ENCODE assay signal across 31 mouse cellular contexts in the genomic region with DNA sequence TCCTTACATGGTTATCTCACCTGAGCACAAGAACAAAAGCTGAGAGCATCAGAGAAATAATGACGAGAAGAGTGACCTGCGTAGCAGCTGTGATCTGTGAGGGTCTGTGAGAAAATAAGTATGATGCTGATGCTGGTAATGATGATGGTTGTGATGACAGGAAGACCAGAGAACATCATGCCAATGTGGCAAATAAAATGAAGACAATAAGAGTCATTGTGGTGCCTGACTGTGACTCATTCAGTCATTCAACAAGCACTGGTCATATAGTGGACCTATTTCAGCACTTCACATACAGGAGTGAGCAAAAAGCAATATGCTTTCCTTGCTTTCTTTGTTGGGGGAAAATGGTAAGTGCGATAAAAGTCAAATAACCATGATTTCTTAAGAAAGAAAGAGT.
"Had no signal": no experiment of that assay in that cellular context is flagged by ENCODE, and none has a peak within 500 bp of the region (broad histone marks: within the 10 kb centered on the region; RNA-seq: fewer than 3 reads in every experiment).

No protein-coding gene starts in this region.

- H3K27me3 ChIP-seq: heart, embryonic 12.5 days; heart, embryonic 13.5 days; heart, embryonic 15.5 days; hindbrain, embryonic 12.5 days; hindbrain, embryonic 13.5 days; hindbrain, embryonic 15.5 days; intestine, embryonic 15.5 days; kidney, embryonic 15.5 days had no signal

- DNase-seq: heart, postnatal 10 days; heart, postnatal 14 days; heart, postnatal 36 days; heart, postnatal 4 days; kidney, adult 11 months; kidney, adult 18-20 months; kidney, adult 8-10 months; kidney, adult 9 months; kidney, postnatal 10 days; kidney, postnatal 14 days; kidney, postnatal 25 days; kidney, postnatal 36 days; kidney, postnatal 4 days; layer of hippocampus, adult 9-11 months; layer of hippocampus, postnatal 36 days had no signal

- H3K27ac ChIP-seq: heart, embryonic 10.5 days; heart, embryonic 13.5 days; heart, embryonic 15.5 days; hindbrain, embryonic 10.5 days; hindbrain, embryonic 12.5 days; hindbrain, embryonic 13.5 days; hindbrain, embryonic 14.5 days; hindbrain, embryonic 15.5 days; hindbrain, postnatal 0 days; intestine, embryonic 15.5 days; kidney, embryonic 15.5 days; kidney, postnatal 0 days; layer of hippocampus, adult 2 months; left cerebral cortex, adult 2 months had no signal

- H3K4me2 ChIP-seq: heart, embryonic 11.5 days; heart, embryonic 12.5 days; heart, embryonic 13.5 days; heart, embryonic 15.5 days; hindbrain, embryonic 12.5 days; hindbrain, embryonic 13.5 days; hindbrain, embryonic 14.5 days; hindbrain, embryonic 15.5 days; intestine, embryonic 15.5 days; kidney, embryonic 15.5 days had no signal

- H3K36me3 ChIP-seq: heart, embryonic 10.5 days; heart, embryonic 12.5 days; heart, embryonic 13.5 days; heart, embryonic 15.5 days; hindbrain, embryonic 10.5 days; hindbrain, embryonic 12.5 days; hindbrain, embryonic 13.5 days; hindbrain, embryonic 15.5 days; intestine, embryonic 15.5 days; kidney, embryonic 15.5 days had no signal

- H3K4me1 ChIP-seq: heart, embryonic 10.5 days; heart, embryonic 12.5 days; heart, embryonic 13.5 days; heart, embryonic 15.5 days; hindbrain, embryonic 10.5 days; hindbrain, embryonic 12.5 days; hindbrain, embryonic 13.5 days; hindbrain, embryonic 15.5 days; intestine, embryonic 15.5 days; kidney, embryonic 15.5 days had no signal

- H3K4me3 ChIP-seq: heart, embryonic 10.5 days; heart, embryonic 12.5 days; heart, embryonic 13.5 days; heart, embryonic 15.5 days; hindbrain, embryonic 10.5 days; hindbrain, embryonic 12.5 days; hindbrain, embryonic 13.5 days; hindbrain, embryonic 15.5 days; intestine, embryonic 15.5 days; kidney, embryonic 15.5 days; layer of hippocampus, adult 2 months; left cerebral cortex, adult 2 months had no signal
